Mouse (Mus musculus) MEL (cell line): ENCODE data around the gene Ccsap. TPM values are rescaled to one million over a fixed set of nuclear protein-coding genes. Genes with fewer than 3 reads are reported as not detected.
A peak's percentile ranks its signal among the peaks of the same experiment; 100 is the strongest.

ENCODE experiments used
- DNase-seq: peaks from one replicate; pipeline ENCODE4 v3.0.0; 2011; ENCODE audit warnings: low read depth, low spot score
- H3K27ac ChIP-seq: 2 replicates; pipeline ENCODE4 v1.5.1; 2012; ENCODE audit warnings: low read depth, mild to moderate bottlenecking, control low read depth, low read length, moderate library complexity; ENCODE audit not compliant: control insufficient read depth
- H3K27me3 ChIP-seq, 2 experiments: fragments of 150-350 bp in 1 of 2; sonication (generic) in 1 of 2; 2 replicates each; pipeline ENCODE4 v1.6.1; 2012; ENCODE audit warnings: low read length in 2 of 2, mild to moderate bottlenecking in 2 of 2, improper control_type of control experiment in 1 of 2, moderate library complexity in 1 of 2; ENCODE audit not compliant: insufficient read depth in 2 of 2, control insufficient read depth in 1 of 2
- H3K36me3 ChIP-seq, 2 experiments: 2 replicates each; pipeline ENCODE4 v1.6.1; 2012 to 2014; ENCODE audit warnings: low read length in 2 of 2, improper control_type of control experiment in 1 of 2, inconsistent platforms in 1 of 2, mild to moderate bottlenecking in 1 of 2; ENCODE audit not compliant: insufficient read depth in 2 of 2, control insufficient read depth in 1 of 2
- H3K4me1 ChIP-seq, 2 experiments: fragments of 150-350 bp in 1 of 2; sonication (generic) in 1 of 2; 2 replicates each; pipeline ENCODE4 v1.6.1; 2012; ENCODE audit warnings: low read length in 2 of 2, improper control_type of control experiment in 1 of 2, mild to moderate bottlenecking in 1 of 2; ENCODE audit not compliant: insufficient read depth in 2 of 2, control insufficient read depth in 1 of 2
- H3K4me3 ChIP-seq, 2 experiments: fragments of 150-350 bp in 1 of 2; sonication (generic) in 1 of 2; 2 replicates each; pipeline ENCODE4 v1.5.1; 2012; ENCODE audit warnings: low read depth in 2 of 2, low read length in 2 of 2, mild to moderate bottlenecking in 2 of 2, moderate library complexity in 2 of 2, control low read depth in 1 of 2, improper control_type of control experiment in 1 of 2; ENCODE audit not compliant: control insufficient read depth in 1 of 2, insufficient read depth in 1 of 2
- H3K79me2 ChIP-seq: 2 replicates; pipeline ENCODE4 v1.6.1; 2012; ENCODE audit warnings: mild to moderate bottlenecking, low read length, moderate library complexity; ENCODE audit not compliant: control insufficient read depth, poor library complexity, insufficient read depth
- H3K9ac ChIP-seq: 2 replicates; pipeline ENCODE4 v1.6.1; 2012; ENCODE audit warnings: low read depth, mild to moderate bottlenecking, control low read depth, low read length, moderate library complexity; ENCODE audit not compliant: control insufficient read depth, poor library complexity, severe bottlenecking
- H3K9me3 ChIP-seq: fragments of 150-350 bp; sonication (generic); replicated peaks from 2 replicates; pipeline ENCODE4 v1.6.1; 2012; ENCODE audit warnings: mild to moderate bottlenecking, low read length, improper control_type of control experiment, moderate library complexity; ENCODE audit not compliant: insufficient read depth
- BHLHE40 ChIP-seq: IDR thresholded peaks from 2 replicates; pipeline ENCODE4 v1.6.1; 2012; ENCODE audit warnings: low read depth, mild to moderate bottlenecking, inconsistent platforms, low read length, improper control_type of control experiment, borderline replicate concordance
- CHD1 ChIP-seq: IDR thresholded peaks from 2 replicates; pipeline ENCODE4 v1.6.1; 2012; ENCODE audit warnings: low read depth, mild to moderate bottlenecking, inconsistent platforms, low read length, improper control_type of control experiment
- CHD2 ChIP-seq: IDR thresholded peaks from 2 replicates; pipeline ENCODE4 v1.6.1; 2011; ENCODE audit warnings: low read length, improper control_type of control experiment
- CTCF ChIP-seq, 3 experiments: IDR thresholded peaks in 2 of 3; conservative IDR thresholded peaks in 1 of 3; 2 replicates each; pipeline ENCODE4 v1.5.1; 2011 to 2012; ENCODE audit warnings: low read length in 3 of 3, low read depth in 2 of 3, mild to moderate bottlenecking in 2 of 3, improper control_type of control experiment in 1 of 3, inconsistent platforms in 1 of 3, mixed read lengths in 1 of 3, moderate library complexity in 1 of 3; ENCODE audit not compliant: control insufficient read depth in 1 of 3, insufficient read depth in 1 of 3, poor library complexity in 1 of 3, severe bottlenecking in 1 of 3
- ELF1 ChIP-seq: IDR thresholded peaks from 2 replicates; pipeline ENCODE4 v1.6.1; 2014; ENCODE audit warnings: low read depth, mild to moderate bottlenecking, inconsistent platforms, low read length, improper control_type of control experiment, moderate library complexity
- EP300 ChIP-seq, 2 experiments: IDR thresholded peaks; 2 replicates each; pipeline ENCODE4 v1.6.1; 2011; ENCODE audit warnings: improper control_type of control experiment in 2 of 2, low read length in 2 of 2, low read depth in 1 of 2, mild to moderate bottlenecking in 1 of 2
- GABPA ChIP-seq: IDR thresholded peaks from 2 replicates; pipeline ENCODE4 v1.6.1; 2012; ENCODE audit warnings: low read depth, mild to moderate bottlenecking, inconsistent platforms, low read length, improper control_type of control experiment, moderate library complexity
- GATA1 ChIP-seq: IDR thresholded peaks from 2 replicates; pipeline ENCODE4 v1.6.1; 2011; ENCODE audit warnings: low read depth, low read length, improper control_type of control experiment
- HCFC1 ChIP-seq: IDR thresholded peaks from 2 replicates; pipeline ENCODE4 v1.6.1; 2012; ENCODE audit warnings: low read depth, mild to moderate bottlenecking, inconsistent platforms, low read length, improper control_type of control experiment, moderate library complexity
- JUND ChIP-seq: IDR thresholded peaks from 2 replicates; pipeline ENCODE4 v1.6.1; 2011; ENCODE audit warnings: low read depth, mild to moderate bottlenecking, improper control_type of control experiment, low read length
- KAT2A ChIP-seq: conservative IDR thresholded peaks from 2 replicates; pipeline ENCODE4 v1.6.1; 2012; ENCODE audit warnings: low read depth, low read length, improper control_type of control experiment, inconsistent platforms
- MAFK ChIP-seq: IDR thresholded peaks from 2 replicates; pipeline ENCODE4 v1.6.1; 2011; ENCODE audit warnings: low read depth, mild to moderate bottlenecking, low read length, improper control_type of control experiment, borderline replicate concordance
- MAX ChIP-seq: IDR thresholded peaks from 2 replicates; pipeline ENCODE4 v1.6.1; 2011; ENCODE audit warnings: low read length, improper control_type of control experiment
- MAZ ChIP-seq: IDR thresholded peaks from 2 replicates; pipeline ENCODE4 v1.6.1; 2012; ENCODE audit warnings: low read depth, mild to moderate bottlenecking, inconsistent platforms, low read length, improper control_type of control experiment
- MEF2A ChIP-seq: IDR thresholded peaks from 2 replicates; pipeline ENCODE4 v1.6.1; 2014; ENCODE audit warnings: low read depth, mild to moderate bottlenecking, inconsistent platforms, low read length, improper control_type of control experiment; ENCODE audit not compliant: poor library complexity, insufficient replicate concordance, severe bottlenecking; ENCODE audit errors: extremely low read depth
- MYB ChIP-seq: IDR thresholded peaks from 2 replicates; pipeline ENCODE4 v1.6.1; 2011; ENCODE audit warnings: mild to moderate bottlenecking, low read depth, low read length, improper control_type of control experiment
- MYC ChIP-seq: IDR thresholded peaks from 2 replicates; pipeline ENCODE4 v1.6.1; 2011; ENCODE audit warnings: low read depth, mild to moderate bottlenecking, low read length, improper control_type of control experiment, moderate library complexity
- NELFE ChIP-seq: IDR thresholded peaks from 2 replicates; pipeline ENCODE4 v1.6.1; 2011; ENCODE audit warnings: low read depth, low read length, improper control_type of control experiment
- NRF1 ChIP-seq: IDR thresholded peaks from 2 replicates; pipeline ENCODE4 v1.6.1; 2014; ENCODE audit warnings: low read depth, mild to moderate bottlenecking, inconsistent platforms, low read length, improper control_type of control experiment, moderate library complexity; ENCODE audit not compliant: poor library complexity, insufficient read depth, severe bottlenecking
- POLR2A ChIP-seq, 2 experiments: IDR thresholded peaks; 2 replicates each; pipeline ENCODE4 v1.6.1; 2011 to 2012; ENCODE audit warnings: low read length in 2 of 2, mild to moderate bottlenecking in 2 of 2, control low read depth in 1 of 2, improper control_type of control experiment in 1 of 2, low read depth in 1 of 2, moderate library complexity in 1 of 2; ENCODE audit not compliant: control insufficient read depth in 1 of 2, insufficient read depth in 1 of 2, poor library complexity in 1 of 2
- POLR2AphosphoS2 ChIP-seq: IDR thresholded peaks from 2 replicates; pipeline ENCODE4 v1.6.1; 2011; ENCODE audit warnings: low read length, improper control_type of control experiment
- RAD21 ChIP-seq: IDR thresholded peaks from 2 replicates; pipeline ENCODE4 v1.6.1; 2011; ENCODE audit warnings: mild to moderate bottlenecking, low read depth, low read length, improper control_type of control experiment
- SIN3A ChIP-seq: IDR thresholded peaks from 2 replicates; pipeline ENCODE4 v1.6.1; 2012; ENCODE audit warnings: low read length, improper control_type of control experiment, inconsistent platforms
- SMC3 ChIP-seq: IDR thresholded peaks from 2 replicates; pipeline ENCODE4 v1.6.1; 2011; ENCODE audit warnings: low read depth, low read length, improper control_type of control experiment
- TAL1 ChIP-seq: IDR thresholded peaks from 2 replicates; pipeline ENCODE4 v1.6.1; 2012; ENCODE audit warnings: mild to moderate bottlenecking, inconsistent platforms, low read length, moderate library complexity, mixed read lengths
- TBP ChIP-seq: IDR thresholded peaks from 2 replicates; pipeline ENCODE4 v1.8.0; 2011; ENCODE audit warnings: low read depth, low read length, improper control_type of control experiment
- TCF12 ChIP-seq: IDR thresholded peaks from 2 replicates; pipeline ENCODE4 v1.6.1; 2014; ENCODE audit warnings: low read depth, mild to moderate bottlenecking, inconsistent platforms, low read length, improper control_type of control experiment, moderate library complexity
- UBTF ChIP-seq: IDR thresholded peaks from 2 replicates; pipeline ENCODE4 v1.6.1; 2012; ENCODE audit warnings: low read depth, mild to moderate bottlenecking, inconsistent platforms, low read length, improper control_type of control experiment, moderate library complexity, borderline replicate concordance; ENCODE audit not compliant: insufficient read depth
- USF1 ChIP-seq: IDR thresholded peaks from 2 replicates; pipeline ENCODE4 v1.6.1; 2014; ENCODE audit warnings: low read depth, mild to moderate bottlenecking, inconsistent platforms, low read length, improper control_type of control experiment, moderate library complexity
- USF2 ChIP-seq, 2 experiments: IDR thresholded peaks; 2 replicates each; pipeline ENCODE4 v1.6.1; 2011 to 2012; ENCODE audit warnings: improper control_type of control experiment in 2 of 2, low read length in 2 of 2, borderline replicate concordance in 1 of 2, inconsistent platforms in 1 of 2, low read depth in 1 of 2, mild to moderate bottlenecking in 1 of 2; ENCODE audit not compliant: insufficient read depth in 1 of 2
- ZC3H11A ChIP-seq: IDR thresholded peaks from 2 replicates; pipeline ENCODE4 v1.6.1; 2012; ENCODE audit warnings: low read depth, mild to moderate bottlenecking, inconsistent platforms, low read length, improper control_type of control experiment
- ZMIZ1 ChIP-seq: IDR thresholded peaks from 2 replicates; pipeline ENCODE4 v1.6.1; 2012; ENCODE audit warnings: low read depth, mild to moderate bottlenecking, inconsistent platforms, low read length, improper control_type of control experiment, moderate library complexity
- ZNF384 ChIP-seq: IDR thresholded peaks from 2 replicates; pipeline ENCODE4 v1.6.1; 2012; ENCODE audit warnings: low read depth, mild to moderate bottlenecking, inconsistent platforms, low read length, improper control_type of control experiment
- polyA plus RNA-seq, 2 experiments: library from polyadenylated mRNA; stranded (reverse) in 1 of 2; unstranded in 1 of 2; fragments of >175 nt in 1 of 2; fragments of >200 nt in 1 of 2; gene quantifications; 2 replicates each; pipeline versions ENCODE4 v1.2.1 to v1.2.4; 2012; ENCODE audit warnings: low replicate concordance in 2 of 2, low read depth in 1 of 2; ENCODE audit not compliant: insufficient read length in 2 of 2, insufficient read depth in 1 of 2, missing spikeins in 1 of 2
- total RNA-seq: library from RNA; depleted of rRNA; stranded (reverse); fragments of 300-350 nt; gene quantifications from 2 replicates; pipeline ENCODE4 v1.2.3, GENCODE M21; 2012

The Ccsap gene
- total and polyA plus RNA-seq, 3 experiments = 6.7 to 12.1 TPM; not detected in 1

GRCm38 (mm10) chr8:123807852-123808573, 52.0 kb downstream of the Ccsap start (continued):
- TF ChIP-seq BHLHE40 (no peak; the same call in none of the 2 replicates), EP300 (IDR thresholded peaks at IDR 0.05; ENCODE audit: low read depth in 1 of 2, low read length in 2 of 2) (peak in 1 of 2 experiments; percentile 81; a peak in 2 of 4 replicates), RAD21 (no peak)

GRCm38 (mm10) chr8:123807024-123807431, 53.0 kb downstream of the Ccsap start:
- DNase-seq = peak; percentile 90
- peaks cover 0 to 27% of the 10 kb centered on the region in 2 experiments; a peak in 3 of 4 replicates for H3K36me3 ChIP-seq
- H3K79me2 ChIP-seq = peaks cover 56% of the 10 kb centered on the region
- H3K27ac ChIP-seq = peak overlapping the region; percentile 76
- H3K4me1 ChIP-seq = peaks cover 9 to 18% of the 10 kb centered on the region in 2 experiments
- no peaks in the 10 kb centered on the region for H3K9me3 ChIP-seq
- H3K4me3 ChIP-seq = peak overlapping the region; percentile 76 to 85
- H3K27me3 ChIP-seq = no peaks in the 10 kb centered on the region
- H3K9ac ChIP-seq = peak overlapping the region; percentile 95
- no peak for TF ChIP-seq MAFK
- no peak for TF ChIP-seq USF1
- TF ChIP-seq MAZ = peak; percentile 37; the same call in 1 of the 2 replicates
- peak; percentile 94 for TF ChIP-seq MYC
- TF ChIP-seq HCFC1 = peak; percentile 65
- peak; percentile 45; the same call in 1 of the 2 replicates for TF ChIP-seq TCF12
- TF ChIP-seq TBP = peak; percentile 67
- TF ChIP-seq GATA1 = peak; percentile 62
- no peak for TF ChIP-seq TAL1
- no peak; the same call in 1 of the 2 replicates for TF ChIP-seq NELFE
- no peak for TF ChIP-seq USF2 (IDR thresholded peaks at IDR 0.05; ENCODE audit: borderline replicate concordance in 1 of 2, insufficient read depth in 1 of 2, low read depth in 1 of 2, low read length in 2 of 2)
- no peak for TF ChIP-seq ZC3H11A
- 0 out of 6 replicates have a peak, but pooled peaks of 1 of the 3 experiments have one; percentile 1 for TF ChIP-seq CTCF (IDR thresholded peaks at IDR 0.05 in 2 of 3, conservative IDR thresholded peaks at IDR 0.05 in 1 of 3; ENCODE audit: control insufficient read depth in 1 of 3, insufficient read depth in 1 of 3, low read depth in 2 of 3, low read length in 3 of 3, poor library complexity in 1 of 3, severe bottlenecking in 1 of 3)
- TF ChIP-seq NRF1 = no peak
- TF ChIP-seq GABPA = no peak
- TF ChIP-seq POLR2A (IDR thresholded peaks at IDR 0.05; ENCODE audit: control insufficient read depth in 1 of 2, insufficient read depth in 1 of 2, low read depth in 1 of 2, low read length in 2 of 2, poor library complexity in 1 of 2) = peak in 1 of 2 experiments; percentile 60; a peak in 2 of 4 replicates
- TF ChIP-seq ZMIZ1 = no peak
- peak; percentile 95 for TF ChIP-seq MAX
- TF ChIP-seq MYB = no peak
- TF ChIP-seq ELF1 = 0 out of 2 replicates have a peak, but pooled peaks have one; percentile 28
- TF ChIP-seq SIN3A = peak; percentile 94
- no peak for TF ChIP-seq MEF2A
- no peak; the same call in 1 of the 2 replicates for TF ChIP-seq POLR2AphosphoS2
- TF ChIP-seq KAT2A = no peak
- TF ChIP-seq CHD1 = 0 out of 2 replicates have a peak, but pooled peaks have one; percentile 12
- TF ChIP-seq BHLHE40 = peak; percentile 99
- no peak for TF ChIP-seq RAD21
- TF ChIP-seq UBTF = no peak
- TF ChIP-seq SMC3 = no peak
- peak; percentile 39 to 83; a peak in 3 of 4 replicates for TF ChIP-seq EP300 (IDR thresholded peaks at IDR 0.05; ENCODE audit: low read depth in 1 of 2, low read length in 2 of 2)
- peak; percentile 85 for TF ChIP-seq CHD2
- no peak for TF ChIP-seq ZNF384
- no peak for TF ChIP-seq JUND
